Mouse (Mus musculus) ES-E14 (cell line): ENCODE measurements around the gene Thbd. TPM values are rescaled to one million over a fixed set of nuclear protein-coding genes. Genes with fewer than 3 reads are reported as not detected.

ENCODE experiments used
- DNase-seq: peaks from one replicate; pipeline ENCODE4 v3.0.0-alpha.2; 2013; ENCODE audit warnings: low read depth, low spot score
- H3K27ac ChIP-seq: 2 replicates; pipeline ENCODE4 v1.5.1; 2012; ENCODE audit warnings: low read depth, mild to moderate bottlenecking, low read length, moderate library complexity, mixed read lengths; ENCODE audit not compliant: poor library complexity, insufficient read depth, severe bottlenecking
- H3K36me3 ChIP-seq: 2 replicates; pipeline ENCODE4 v1.6.1; 2012; ENCODE audit warnings: mild to moderate bottlenecking, low read length, moderate library complexity, mixed read lengths; ENCODE audit not compliant: control insufficient read depth, poor library complexity, insufficient read depth, severe bottlenecking
- H3K4me1 ChIP-seq, 2 experiments: fragments of 150-350 bp in 1 of 2; sonication (generic) in 1 of 2; 2 replicates each; pipeline ENCODE4 v1.6.1; 2012; ENCODE audit warnings: low read length in 2 of 2, mild to moderate bottlenecking in 1 of 2, mixed read lengths in 1 of 2; ENCODE audit not compliant: control insufficient read depth in 2 of 2, insufficient read depth in 2 of 2, poor library complexity in 1 of 2
- H3K4me3 ChIP-seq, 2 experiments: fragments of 150-350 bp in 1 of 2; sonication (generic) in 1 of 2; 2 replicates each; pipeline ENCODE4 v1.5.1; 2012; ENCODE audit warnings: low read length in 2 of 2, low read depth in 1 of 2, mild to moderate bottlenecking in 1 of 2, mixed read lengths in 1 of 2; ENCODE audit not compliant: insufficient read depth in 1 of 2, poor library complexity in 1 of 2, severe bottlenecking in 1 of 2
- H3K9ac ChIP-seq: 2 replicates; pipeline ENCODE4 v1.6.1; 2012; ENCODE audit warnings: low read depth, mild to moderate bottlenecking, low read length, mixed read lengths; ENCODE audit not compliant: poor library complexity, insufficient read depth, severe bottlenecking
- H3K9me3 ChIP-seq: fragments of 150-350 bp; sonication (generic); 2 replicates; pipeline ENCODE4 v1.6.1; 2012; ENCODE audit warnings: low read depth, mild to moderate bottlenecking, low read length; ENCODE audit not compliant: control insufficient read depth, insufficient read depth
- CHD2 ChIP-seq: IDR thresholded peaks from 2 replicates; pipeline ENCODE4 v1.6.1; 2014; ENCODE audit warnings: mild to moderate bottlenecking, low read depth, low read length, inconsistent platforms
- HCFC1 ChIP-seq: IDR thresholded peaks from 2 replicates; pipeline ENCODE4 v1.6.1; 2012; ENCODE audit warnings: low read length, inconsistent platforms, borderline replicate concordance; ENCODE audit not compliant: insufficient read depth
- MAFK ChIP-seq: IDR thresholded peaks from 2 replicates; pipeline ENCODE4 v1.6.1; 2014; ENCODE audit warnings: mild to moderate bottlenecking, low read depth, low read length, inconsistent platforms; ENCODE audit not compliant: insufficient read depth
- ZC3H11A ChIP-seq: IDR thresholded peaks from 2 replicates; pipeline ENCODE4 v1.6.1; 2012; ENCODE audit warnings: low read depth, mild to moderate bottlenecking, inconsistent platforms, low read length, borderline replicate concordance
- ZNF384 ChIP-seq: IDR thresholded peaks from 2 replicates; pipeline ENCODE4 v1.6.1; 2012; ENCODE audit warnings: low read depth, low read length, inconsistent platforms
- in situ Hi-C, 2 experiments: fragments of 600-800 bp; cut with MboI; formaldehyde crosslinking; loops; one replicate each; pipeline ENCODE4 v1.15.1; 2025; ENCODE audit warnings: low sequenced_read_pairs in 2 of 2, inconsistent platforms in 1 of 2; ENCODE audit not compliant: unreplicated experiment in 2 of 2
- total RNA-seq: library from RNA; depleted of rRNA; stranded (reverse); fragments of 300-350 nt; gene quantifications from 2 replicates; pipeline ENCODE4 v1.2.3, GENCODE M21; 2012

Gene Thbd
- total RNA-seq, 1 experiment: 4.6 TPM

DNA sequence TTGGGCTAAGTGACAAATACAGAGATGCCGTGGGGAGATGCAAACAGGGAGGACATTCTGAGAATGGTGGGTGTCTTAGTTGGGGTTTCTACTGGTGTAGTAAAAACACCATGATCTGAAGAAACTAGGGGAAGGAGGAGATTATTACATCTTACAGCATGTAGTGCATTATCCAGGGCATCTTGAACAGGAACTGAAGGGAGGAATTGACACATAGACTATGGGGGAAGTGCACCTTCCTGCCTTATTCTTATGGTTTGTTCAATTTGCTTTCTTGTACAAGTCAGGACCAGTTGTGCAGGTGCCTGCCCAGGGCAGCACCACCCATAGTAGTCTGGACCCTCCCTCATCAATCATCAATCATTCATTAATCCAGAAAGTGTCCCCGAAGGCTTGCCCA is 21.1 kb downstream of the Thbd start:
- H3K9ac ChIP-seq: no peak overlapping the region
- H3K27ac ChIP-seq: no peak overlapping the region
- TF ChIP-seq ZNF384: no peak
- TF ChIP-seq ZC3H11A: no peak
- no peak for TF ChIP-seq MAFK
- no peak for TF ChIP-seq HCFC1
- TF ChIP-seq CHD2: no peak
- no peak for DNase-seq
- H3K36me3 ChIP-seq: no peaks in the 10 kb centered on the region
- no peak overlapping the region for H3K4me3 ChIP-seq
- in situ Hi-C loops: loop anchor here in 1 of 2 experiments (10.0 kb wide), 1 partner anchor 188 kb away; no protein-coding TSS in a partner anchor
- H3K9me3 ChIP-seq: no peaks in the 10 kb centered on the region
- no peaks in the 10 kb centered on the region for H3K4me1 ChIP-seq

DNA sequence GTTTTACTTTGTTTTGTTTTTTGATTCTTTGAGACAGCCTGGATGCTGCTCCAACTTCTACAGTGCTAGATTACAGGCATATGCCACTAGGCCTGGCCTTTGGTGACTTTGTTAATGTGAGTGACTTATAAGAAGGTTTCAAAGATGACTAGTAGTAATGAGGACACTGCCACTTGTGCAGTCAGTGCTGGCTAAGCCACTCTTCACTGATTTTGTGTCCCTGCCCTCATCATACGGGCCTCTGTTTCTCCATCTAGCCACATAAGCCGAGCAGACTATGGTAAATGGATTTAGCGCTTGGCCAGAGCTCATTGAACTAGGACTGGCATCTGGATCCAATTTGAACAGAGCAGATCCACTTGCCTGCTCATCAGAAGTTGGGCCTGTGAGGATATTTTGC is 21.5 kb downstream of the Thbd start:
- H3K4me3 ChIP-seq: no peak overlapping the region
- in situ Hi-C loops: loop anchor here in 1 of 2 experiments (10.0 kb wide), 1 partner anchor 188 kb away; no protein-coding TSS in a partner anchor
- no peak for DNase-seq
- H3K4me1 ChIP-seq: no peaks in the 10 kb centered on the region
- H3K9me3 ChIP-seq: no peaks in the 10 kb centered on the region
- no peak overlapping the region for H3K9ac ChIP-seq
- no peaks in the 10 kb centered on the region for H3K36me3 ChIP-seq
- TF ChIP-seq ZNF384 (no peak), MAFK (no peak), CHD2 (no peak), ZC3H11A (no peak), HCFC1 (no peak)
- no peak overlapping the region for H3K27ac ChIP-seq

DNA sequence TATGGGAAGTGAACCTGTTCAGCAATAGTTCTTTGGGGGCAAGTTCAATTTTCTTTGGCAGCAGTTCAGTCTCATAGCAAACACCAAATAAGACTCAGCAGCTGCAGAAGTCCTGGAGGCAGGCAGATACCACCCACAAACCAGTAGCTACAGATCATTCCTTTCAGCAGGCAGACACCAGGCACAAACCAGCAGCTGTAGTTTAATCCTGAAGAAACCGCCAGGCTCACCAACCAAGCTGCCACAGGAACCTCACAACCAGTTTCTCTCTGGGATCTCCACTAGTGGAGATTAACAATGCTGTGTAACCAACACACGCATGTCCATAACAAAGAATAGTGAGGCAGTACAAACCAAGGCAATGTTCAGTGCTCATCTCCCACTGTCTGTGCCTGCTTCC is 26.9 kb downstream of the Thbd start:
- Histone ChIP-seq H3K4me3 (no peak overlapping the region), H3K9ac (no peak overlapping the region), H3K27ac (no peak overlapping the region), H3K4me1 (no peaks in the 10 kb centered on the region), H3K9me3 (no peaks in the 10 kb centered on the region), H3K36me3 (no peaks in the 10 kb centered on the region)
- TF ChIP-seq HCFC1: no peak
- TF ChIP-seq ZNF384: no peak
- TF ChIP-seq CHD2: no peak
- TF ChIP-seq MAFK: no peak
- no peak for TF ChIP-seq ZC3H11A
- in situ Hi-C loops: loop anchor here in 1 of 2 experiments (10.0 kb wide), 1 partner anchor 194 kb away; no protein-coding TSS in a partner anchor
- no peak for DNase-seq

DNA sequence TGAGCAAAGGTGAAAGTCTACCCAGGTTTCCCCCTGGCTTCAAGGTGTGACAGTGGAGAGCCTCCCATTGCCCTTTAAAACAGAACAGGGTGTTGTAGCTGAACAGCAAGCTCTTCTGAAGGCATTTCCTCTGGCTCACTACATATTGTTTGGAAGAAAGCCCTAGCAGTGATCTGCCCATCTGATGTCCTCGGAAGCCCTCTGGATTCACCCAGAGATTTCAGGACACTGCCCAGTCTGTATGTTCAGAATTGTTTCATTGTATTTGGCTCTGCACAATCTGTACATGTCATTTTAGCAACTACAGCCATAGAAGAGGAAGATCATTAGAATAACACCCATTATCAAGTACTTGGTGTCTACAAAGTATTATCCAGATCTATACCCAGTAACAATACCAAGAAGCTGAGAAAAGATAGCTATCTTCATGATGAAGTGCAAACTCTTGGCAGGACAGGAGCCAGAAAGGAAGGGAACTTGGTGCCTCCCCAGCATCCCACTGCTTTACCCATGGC is 28.0 kb downstream of the Thbd start:
- no peak for TF ChIP-seq ZC3H11A
- no peak for TF ChIP-seq HCFC1
- TF ChIP-seq CHD2: no peak
- no peak for TF ChIP-seq ZNF384
- no peak for TF ChIP-seq MAFK
- H3K4me1 ChIP-seq: no peaks in the 10 kb centered on the region
- DNase-seq: no peak
- H3K4me3 ChIP-seq: no peak overlapping the region
- H3K9me3 ChIP-seq: no peaks in the 10 kb centered on the region
- no peaks in the 10 kb centered on the region for H3K36me3 ChIP-seq
- H3K27ac ChIP-seq: no peak overlapping the region
- H3K9ac ChIP-seq: no peak overlapping the region
- in situ Hi-C loops: loop anchor here in 1 of 2 experiments (10.0 kb wide), 1 partner anchor 195 kb away; no protein-coding TSS in a partner anchor
